Comparison of ENCODE assay signal across 12 mouse cellular contexts in genomic region chr14:8063835-8064785, GRCm38 (mm10). TPM values are rescaled to one million over a fixed set of nuclear protein-coding genes. Genes with fewer than 3 reads are reported as not detected.
A peak's percentile ranks its signal among the peaks of the same experiment; 100 is the strongest.
DNase-seq lines count a peak whose midpoint lies in the region; ATAC-seq and TF ChIP-seq lines count a peak whose summit lies in the region.
"Had no signal": no experiment of that assay in that cellular context is flagged by ENCODE, and none has a peak within 500 bp of the region (broad histone marks: within the 10 kb centered on the region; RNA-seq: fewer than 3 reads in every experiment).

No protein-coding gene starts in this region.

- H3K27me3 ChIP-seq in hindbrain, embryonic 12.5 days = no peaks in the 10 kb centered on the region
- H3K27me3 ChIP-seq in hindbrain, embryonic 13.5 days = no peaks in the 10 kb centered on the region
- H3K27me3 ChIP-seq: CH12.LX had no signal

- peak; percentile 37 for DNase-seq in testis, postnatal 10 days (ENCODE audit: low spot score)
- DNase-seq in testis, postnatal 14 days (ENCODE audit: low spot score) = no peak
- DNase-seq in thymus, postnatal 10 days (ENCODE audit: low spot score in 2 of 2) = no peak
- DNase-seq: gastrocnemius, postnatal 36 days; kidney, postnatal 14 days; layer of hippocampus, postnatal 36 days had no signal

- H3K9me3 ChIP-seq in hindbrain, embryonic 12.5 days (replicated peaks) = no peaks in the 10 kb centered on the region
- no peaks in the 10 kb centered on the region for H3K9me3 ChIP-seq in hindbrain, embryonic 13.5 days

- ATAC-seq in hindbrain, embryonic 12.5 days (ENCODE audit: low FRiP score) = no peak
- no peak for ATAC-seq in hindbrain, embryonic 13.5 days (ENCODE audit: low FRiP score)
- peak; percentile 27 to 56; a peak in 3 of 4 replicates for ATAC-seq in hematopoietic stem cell, adult 5-6 weeks (replicated peaks in 1 of 2; ENCODE audit: insufficient read depth in 1 of 2, low FRiP score in 2 of 2, low TSS enrichment in 1 of 2, low read depth in 1 of 2, poor library complexity in 2 of 2, severe bottlenecking in 2 of 2)

- TF ChIP-seq POLR2A in olfactory bulb, adult 2 months (IDR thresholded peaks at IDR 0.05; ENCODE audit: insufficient read depth, low read depth, low read length) = no peak

- peak overlapping the region; percentile 30; the same call in 1 of the 2 replicates for H3K27ac ChIP-seq in hindbrain, embryonic 12.5 days
- H3K27ac ChIP-seq in hindbrain, embryonic 13.5 days = no peak overlapping the region
- H3K27ac ChIP-seq in olfactory bulb, adult 2 months (ENCODE audit: insufficient read depth, low read depth, low read length) = peak overlapping the region; percentile 69; the same call in 1 of the 2 replicates
- H3K27ac ChIP-seq: macrophage had no signal

- no peaks in the 10 kb centered on the region for H3K36me3 ChIP-seq in hindbrain, embryonic 12.5 days
- no peaks in the 10 kb centered on the region for H3K36me3 ChIP-seq in hindbrain, embryonic 13.5 days

- no peak overlapping the region for H3K9ac ChIP-seq in hindbrain, embryonic 12.5 days
- H3K9ac ChIP-seq in hindbrain, embryonic 13.5 days = no peak overlapping the region

- 87% methylated on average over 8 of the region's 8 CpGs for whole genome bisulfite sequencing in hindbrain, embryonic 12.5 days
- 85% methylated on average over 8 of the region's 8 CpGs for WGBS in hindbrain, embryonic 13.5 days
- WGBS in olfactory bulb, adult 2 months = 78% methylated on average over 8 of the region's 8 CpGs

- H3K4me3 ChIP-seq in hindbrain, embryonic 12.5 days = no peak overlapping the region
- H3K4me3 ChIP-seq in hindbrain, embryonic 13.5 days = no peak overlapping the region
- H3K4me3 ChIP-seq in olfactory bulb, adult 2 months (ENCODE audit: insufficient read depth, low read depth, low read length) = no peak overlapping the region

- peaks cover 13% of the 10 kb centered on the region for H3K4me1 ChIP-seq in hindbrain, embryonic 12.5 days
- peaks cover 14% of the 10 kb centered on the region for H3K4me1 ChIP-seq in hindbrain, embryonic 13.5 days (replicated peaks)
- H3K4me1 ChIP-seq in olfactory bulb, adult 2 months (ENCODE audit: control insufficient read depth, insufficient read depth, low read length) = peaks cover 2% of the 10 kb centered on the region; the same call in 1 of the 2 replicates

- no peak overlapping the region for H3K4me2 ChIP-seq in hindbrain, embryonic 12.5 days (replicated peaks)
- H3K4me2 ChIP-seq in hindbrain, embryonic 13.5 days = no peak overlapping the region

- no peak for TF ChIP-seq CTCF in olfactory bulb, adult 2 months (IDR thresholded peaks at IDR 0.05; ENCODE audit: insufficient read depth, low read depth, low read length)

RNA-seq across cellular contexts. Expression of gene Rpp14, which starts 16.1 kb away (rescaled TPM):
- polyA plus RNA-seq in hindbrain, embryonic 12.5 days (2016; fragmentation: Nextera tagmentation; extraction: Ambion mirVana) = 45.4 and 47.5 TPM in 2 replicates
- polyA plus RNA-seq in hindbrain, embryonic 13.5 days (2015; fragmentation: Nextera tagmentation; extraction: Ambion mirVana) = 47.4 and 48.0 TPM in 2 replicates
- 45.2 and 83.2 TPM in 2 replicates for total RNA-seq in hematopoietic stem cell, adult 5-6 weeks (2017)
- polyA plus RNA-seq in olfactory bulb, adult 2 months (2012; ENCODE audit: insufficient read depth, insufficient read length, low replicate concordance, missing spikeins) = not detected in 2 replicates

RNA-seq across cellular contexts. Expression of gene Pxk, which starts 33.9 kb away (rescaled TPM):
- polyA plus RNA-seq in hindbrain, embryonic 12.5 days (2016; fragmentation: Nextera tagmentation; extraction: Ambion mirVana) = 43.0 and 46.7 TPM in 2 replicates
- polyA plus RNA-seq in hindbrain, embryonic 13.5 days (2015; fragmentation: Nextera tagmentation; extraction: Ambion mirVana) = 61.4 and 62.8 TPM in 2 replicates
- 15.1 and 21.4 TPM in 2 replicates for total RNA-seq in hematopoietic stem cell, adult 5-6 weeks (2017)
- not detected in 2 replicates for polyA plus RNA-seq in olfactory bulb, adult 2 months (2012; ENCODE audit: insufficient read depth, insufficient read length, low replicate concordance, missing spikeins)

Comparison
In these comparisons a context has a peak if more than half of its experiments do, and no peak if none do; other contexts are left out.
1. ATAC-seq: peak in hematopoietic stem cell, adult 5-6 weeks (2 of 2); none in hindbrain, embryonic 12.5 days (single experiment) and hindbrain, embryonic 13.5 days (single experiment).
2. RNA of gene Rpp14, which starts 16.1 kb away (polyA plus RNA-seq): 47.4 to 48.0 TPM in hindbrain, embryonic 13.5 days and 45.4 to 47.5 TPM in hindbrain, embryonic 12.5 days; not detected in olfactory bulb, adult 2 months; every median in the first group is over 10 times any median in the second.
3. RNA of gene Pxk, which starts 33.9 kb away (polyA plus RNA-seq): 61.4 to 62.8 TPM in hindbrain, embryonic 13.5 days and 43.0 to 46.7 TPM in hindbrain, embryonic 12.5 days; not detected in olfactory bulb, adult 2 months; every median in the first group is over 10 times any median in the second.